ENCODE assay signal across 13 mouse cellular contexts in genomic region chr11:103381505-103381904, GRCm38 (mm10). TPM values are rescaled to one million over a fixed set of nuclear protein-coding genes. Genes with fewer than 3 reads are reported as not detected.
DNase-seq lines count a peak whose midpoint lies in the region; ATAC-seq and TF ChIP-seq lines count a peak whose summit lies in the region.
"Had no signal": no experiment of that assay in that cellular context is flagged by ENCODE, and none has a peak within 500 bp of the region (broad histone marks: within the 10 kb centered on the region; RNA-seq: fewer than 3 reads in every experiment).

No protein-coding gene starts in this region.

- WGBS in kidney, adult 2 months: 86% methylated on average over 7 of the region's 7 CpGs
- WGBS in lung, embryonic 16.5 days: 77% methylated on average over 7 of the region's 7 CpGs
- WGBS in stomach, embryonic 15.5 days: 85% methylated on average over 7 of the region's 7 CpGs
- WGBS in forebrain, embryonic 10.5 days: 93% methylated on average over 7 of the region's 7 CpGs

- no peak for TF ChIP-seq POLR2A in kidney, adult 2 months (IDR thresholded peaks at IDR 0.05; ENCODE audit: low read depth, low read length)
- no peak for TF ChIP-seq POLR2A in embryonic fibroblast, embryonic 13.5 days (IDR thresholded peaks at IDR 0.05; ENCODE audit: low read depth, low read length)

- 0 out of 2 replicates have a peak, but pooled peaks have one; percentile 21 for ATAC-seq in lung, embryonic 16.5 days (ENCODE audit: low read depth)
- ATAC-seq in stomach, embryonic 15.5 days (ENCODE audit: insufficient read depth, low FRiP score, low read depth): no peak

- 0 out of 2 replicates have a peak overlapping the region, but pooled peaks have one; percentile 18 for H3K27ac ChIP-seq in kidney, adult 2 months (ENCODE audit: insufficient read depth, low read depth, low read length)
- H3K27ac ChIP-seq in lung, embryonic 16.5 days (ENCODE audit: low read length): peak overlapping the region; percentile 77
- H3K27ac ChIP-seq in embryonic fibroblast, embryonic 13.5 days (ENCODE audit: insufficient read depth, low read length): peak overlapping the region; percentile 88
- H3K27ac ChIP-seq in stomach, embryonic 15.5 days: peak overlapping the region; percentile 60; the same call in 1 of the 2 replicates
- no peak overlapping the region for H3K27ac ChIP-seq in forebrain, embryonic 10.5 days
- H3K27ac ChIP-seq: hindbrain, embryonic 10.5 days; neural tube, embryonic 15.5 days had no signal

- no peak for TF ChIP-seq CTCF in kidney, adult 2 months (conservative IDR thresholded peaks at IDR 0.05; ENCODE audit: insufficient read depth, insufficient read length, low read depth, low read length)
- no peak for TF ChIP-seq CTCF in embryonic fibroblast, embryonic 13.5 days (IDR thresholded peaks at IDR 0.05; ENCODE audit: borderline replicate concordance, insufficient read depth, low read length)

- no peaks in the 10 kb centered on the region for H3K9me3 ChIP-seq in lung, embryonic 16.5 days (ENCODE audit: control insufficient read depth, low read length)
- no peaks in the 10 kb centered on the region for H3K9me3 ChIP-seq in stomach, embryonic 15.5 days
- H3K9me3 ChIP-seq in forebrain, embryonic 10.5 days: no peaks in the 10 kb centered on the region
- H3K9me3 ChIP-seq: G1E; hindbrain, embryonic 10.5 days; neural tube, embryonic 15.5 days had no signal

- no peaks in the 10 kb centered on the region; the same call in 1 of the 2 replicates for H3K36me3 ChIP-seq in kidney, adult 2 months (ENCODE audit: control insufficient read depth, insufficient read depth, low read length)
- peaks cover 8% of the 10 kb centered on the region for H3K36me3 ChIP-seq in lung, embryonic 16.5 days (ENCODE audit: control insufficient read depth, insufficient read depth, low read length)
- peaks cover 8% of the 10 kb centered on the region for H3K36me3 ChIP-seq in stomach, embryonic 15.5 days
- H3K36me3 ChIP-seq in forebrain, embryonic 10.5 days (replicated peaks): peaks cover 48% of the 10 kb centered on the region

- no peaks in the 10 kb centered on the region for H3K27me3 ChIP-seq in kidney, adult 2 months (replicated peaks; ENCODE audit: control insufficient read depth, insufficient read depth, low read length)
- no peaks in the 10 kb centered on the region for H3K27me3 ChIP-seq in lung, embryonic 16.5 days (ENCODE audit: control insufficient read depth, insufficient read depth, low read depth, low read length)
- no peaks in the 10 kb centered on the region for H3K27me3 ChIP-seq in stomach, embryonic 15.5 days (replicated peaks)
- H3K27me3 ChIP-seq in forebrain, embryonic 10.5 days (ENCODE audit: poor library complexity, severe bottlenecking): no peaks in the 10 kb centered on the region
- H3K27me3 ChIP-seq: neural tube, embryonic 15.5 days had no signal

- no peak overlapping the region for H3K4me3 ChIP-seq in kidney, adult 2 months (ENCODE audit: insufficient read depth, low read depth, low read length)
- H3K4me3 ChIP-seq in lung, embryonic 16.5 days (ENCODE audit: low read length): no peak overlapping the region
- no peak overlapping the region for H3K4me3 ChIP-seq in embryonic fibroblast, embryonic 13.5 days (ENCODE audit: insufficient read depth, low read length)
- H3K4me3 ChIP-seq in stomach, embryonic 15.5 days (replicated peaks): no peak overlapping the region
- no peak overlapping the region for H3K4me3 ChIP-seq in forebrain, embryonic 10.5 days
- H3K4me3 ChIP-seq: erythroblast, embryonic 14.5 days; hindbrain, embryonic 10.5 days; neural tube, embryonic 15.5 days had no signal

- DNase-seq in kidney, adult 2 months: no peak
- DNase-seq in kidney, postnatal 14 days: no peak
- DNase-seq in lung, postnatal 25 days (ENCODE audit: low spot score): no peak
- DNase-seq in forebrain, embryonic 10.5 days (ENCODE audit: extremely low spot score, low spot score): no peak
- no peak for DNase-seq in layer of hippocampus, adult 11-12 months (ENCODE audit: low spot score)
- DNase-seq: cerebellum, postnatal 36 days had no signal

- peaks cover 8% of the 10 kb centered on the region; the same call in 1 of the 2 replicates for H3K4me1 ChIP-seq in kidney, adult 2 months (ENCODE audit: control insufficient read depth, insufficient read depth, low read length)
- peaks cover 11% of the 10 kb centered on the region for H3K4me1 ChIP-seq in lung, embryonic 16.5 days (replicated peaks; ENCODE audit: control insufficient read depth, insufficient read depth, low read length)
- peaks cover 14% of the 10 kb centered on the region for H3K4me1 ChIP-seq in embryonic fibroblast, embryonic 13.5 days (ENCODE audit: control insufficient read depth, insufficient read depth, low read length)
- H3K4me1 ChIP-seq in stomach, embryonic 15.5 days: no peaks in the 10 kb centered on the region
- no peaks in the 10 kb centered on the region for H3K4me1 ChIP-seq in forebrain, embryonic 10.5 days
- H3K4me1 ChIP-seq: hindbrain, embryonic 10.5 days; neural tube, embryonic 15.5 days had no signal

- no peak overlapping the region; the same call in 1 of the 2 replicates for H3K9ac ChIP-seq in lung, embryonic 16.5 days (ENCODE audit: low read length)
- no peak overlapping the region for H3K9ac ChIP-seq in stomach, embryonic 15.5 days
- H3K9ac ChIP-seq: neural tube, embryonic 15.5 days had no signal

- no peak overlapping the region for H3K4me2 ChIP-seq in lung, embryonic 16.5 days (ENCODE audit: low read depth, low read length)
- no peak overlapping the region for H3K4me2 ChIP-seq in stomach, embryonic 15.5 days
- H3K4me2 ChIP-seq: neural tube, embryonic 15.5 days had no signal

RNA-seq across cellular contexts. Expression of gene Arhgap27, which starts 18.0 kb away (rescaled TPM):
- 38.4 and 46.8 TPM in 2 replicates for polyA plus RNA-seq in kidney, adult 2 months (2012; rRNA removed)
- polyA plus RNA-seq in lung, embryonic 16.5 days (2015; fragmentation: Nextera tagmentation; extraction: Ambion mirVana): 14.1 and 15.7 TPM in 2 replicates
- polyA plus RNA-seq in embryonic fibroblast, embryonic 13.5 days (2011; ENCODE audit: insufficient read length, low read depth, missing spikeins): 2.0 and 4.5 TPM in 2 replicates
- 21.2 and 21.5 TPM in 2 replicates for polyA plus RNA-seq in stomach, embryonic 15.5 days (2015; fragmentation: Nextera tagmentation; extraction: Ambion mirVana)
- polyA plus RNA-seq in forebrain, embryonic 10.5 days (2016; fragmentation: Nextera tagmentation; extraction: Ambion mirVana): 3.7 and 3.8 TPM in 2 replicates

RNA-seq across cellular contexts. Expression of gene Plekhm1, which starts 31.0 kb away (rescaled TPM):
- 21.9 and 24.0 TPM in 2 replicates for polyA plus RNA-seq in kidney, adult 2 months (2012; rRNA removed)
- 9.8 and 10.2 TPM in 2 replicates for polyA plus RNA-seq in lung, embryonic 16.5 days (2015; fragmentation: Nextera tagmentation; extraction: Ambion mirVana)
- 8.3 and 9.0 TPM in 2 replicates for polyA plus RNA-seq in embryonic fibroblast, embryonic 13.5 days (2011; ENCODE audit: insufficient read length, low read depth, missing spikeins)
- 5.9 and 6.2 TPM in 2 replicates for polyA plus RNA-seq in stomach, embryonic 15.5 days (2015; fragmentation: Nextera tagmentation; extraction: Ambion mirVana)
- polyA plus RNA-seq in forebrain, embryonic 10.5 days (2016; fragmentation: Nextera tagmentation; extraction: Ambion mirVana): 8.4 TPM in 2 replicates
